Mouse (Mus musculus) embryonic fibroblast, embryonic 13.5 days (primary cell): ENCODE measurements around the gene Acly.

ENCODE experiments used
- CTCF ChIP-seq: IDR thresholded peaks from 2 replicates; pipeline ENCODE4 v1.5.1; 2011; ENCODE audit warnings: mild to moderate bottlenecking, control low read depth, low read length, moderate library complexity, borderline replicate concordance; ENCODE audit not compliant: insufficient read depth
- POLR2A ChIP-seq: IDR thresholded peaks from 2 replicates; pipeline ENCODE4 v1.6.1; 2011; ENCODE audit warnings: low read depth, mild to moderate bottlenecking, control low read depth, low read length, moderate library complexity

DNA sequence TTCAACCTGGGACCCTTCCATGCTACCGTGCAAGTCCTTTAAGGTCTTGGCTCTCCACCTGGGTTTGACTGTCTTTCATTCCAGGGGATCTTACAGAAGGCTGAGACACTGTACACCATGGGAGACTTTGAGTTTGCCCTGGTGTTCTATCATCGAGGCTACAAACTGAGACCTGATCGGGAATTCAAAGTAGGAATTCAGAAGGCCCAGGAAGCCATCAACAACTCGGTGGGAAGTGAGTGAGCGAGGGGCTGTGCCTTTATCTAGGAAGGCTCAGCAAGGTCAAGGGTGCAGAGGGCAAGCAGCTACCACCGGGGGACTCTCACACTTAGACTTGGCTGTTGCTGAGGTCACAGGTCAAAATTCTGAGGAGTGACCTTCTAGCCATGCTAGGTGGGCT is 22.3 kb upstream of the Acly start:
- TF ChIP-seq POLR2A (no peak), CTCF (no peak)
